In the genomic region with DNA sequence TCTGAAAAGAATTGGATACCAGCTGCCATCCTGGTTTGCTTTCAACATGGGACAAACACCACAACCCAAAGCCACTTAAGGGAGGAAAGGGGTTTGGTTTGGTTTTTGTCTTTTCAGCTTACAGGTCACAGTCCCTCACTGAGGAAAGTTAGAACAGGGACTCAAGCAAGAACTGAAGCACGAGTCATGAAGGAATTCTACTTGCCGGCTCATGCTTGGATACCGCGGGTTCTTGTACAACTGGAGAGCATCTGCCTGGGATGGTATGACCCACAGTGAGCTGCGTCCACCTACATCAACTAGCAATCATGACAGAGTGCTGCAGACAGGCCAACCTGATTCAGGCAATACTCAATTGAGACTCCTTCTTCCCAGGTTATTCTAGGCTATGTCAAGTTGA, we compare ENCODE assay signal across 26 mouse cellular contexts. TPM values are rescaled to one million over a fixed set of nuclear protein-coding genes. Genes with fewer than 3 reads are reported as not detected.
DNase-seq lines count a peak whose midpoint lies in the region; ATAC-seq and TF ChIP-seq lines count a peak whose summit lies in the region.
"Had no signal": no experiment of that assay in that cellular context is flagged by ENCODE, and none has a peak within 500 bp of the region (broad histone marks: within the 10 kb centered on the region; RNA-seq: fewer than 3 reads in every experiment).

No protein-coding gene starts in this region.

- no peak overlapping the region for H3K9ac ChIP-seq in heart, embryonic 12.5 days
- no peak overlapping the region for H3K9ac ChIP-seq in liver, embryonic 13.5 days
- H3K9ac ChIP-seq: forebrain, embryonic 13.5 days; forebrain, postnatal 0 days; heart, embryonic 15.5 days; hindbrain, embryonic 13.5 days; intestine, embryonic 15.5 days had no signal

- H3K9me3 ChIP-seq in heart, embryonic 12.5 days (replicated peaks): peaks cover 5% of the 10 kb centered on the region
- no peaks in the 10 kb centered on the region for H3K9me3 ChIP-seq in liver, embryonic 13.5 days (replicated peaks)
- H3K9me3 ChIP-seq: hindbrain, embryonic 13.5 days had no signal

- 0 out of 2 replicates have a peak overlapping the region, but pooled peaks have one; percentile 16 for H3K27ac ChIP-seq in heart, embryonic 12.5 days (ENCODE audit: poor library complexity, severe bottlenecking)
- H3K27ac ChIP-seq in liver, embryonic 13.5 days: 0 out of 2 replicates have a peak overlapping the region, but pooled peaks have one; percentile 0
- 0 out of 2 replicates have a peak overlapping the region, but pooled peaks have one; percentile 13 for H3K27ac ChIP-seq in testis, adult 2 months (ENCODE audit: control insufficient read depth, insufficient read depth, low read depth, low read length)
- H3K27ac ChIP-seq: forebrain, embryonic 10.5 days; forebrain, embryonic 13.5 days; gastrocnemius, adult 2 months; heart, adult 2 months; heart, embryonic 15.5 days; hindbrain, embryonic 10.5 days; hindbrain, embryonic 13.5 days; intestine, embryonic 15.5 days had no signal

- no peaks in the 10 kb centered on the region for H3K27me3 ChIP-seq in heart, embryonic 12.5 days (replicated peaks)
- no peaks in the 10 kb centered on the region for H3K27me3 ChIP-seq in liver, embryonic 13.5 days
- H3K27me3 ChIP-seq in testis, adult 2 months (ENCODE audit: control insufficient read depth, insufficient read depth, low read length): no peaks in the 10 kb centered on the region
- H3K27me3 ChIP-seq: forebrain, embryonic 13.5 days; heart, embryonic 15.5 days; hindbrain, embryonic 13.5 days; intestine, embryonic 15.5 days; Patski had no signal

- TF ChIP-seq CTCF in testis, adult 2 months (IDR thresholded peaks at IDR 0.05; ENCODE audit: control insufficient read depth, insufficient read depth, insufficient replicate concordance, low read depth, low read length): no peak

- no peak overlapping the region for H3K4me3 ChIP-seq in heart, embryonic 12.5 days
- no peak overlapping the region for H3K4me3 ChIP-seq in liver, embryonic 13.5 days (replicated peaks)
- H3K4me3 ChIP-seq in testis, adult 2 months (ENCODE audit: control insufficient read depth, low read depth, low read length): no peak overlapping the region
- H3K4me3 ChIP-seq: forebrain, embryonic 10.5 days; forebrain, embryonic 13.5 days; gastrocnemius, adult 2 months; heart, adult 2 months; heart, embryonic 15.5 days; hindbrain, embryonic 10.5 days; hindbrain, embryonic 13.5 days; intestine, embryonic 15.5 days had no signal

- DNase-seq in heart, adult 11 months: peak; percentile 69
- no peak for DNase-seq in heart, postnatal 10 days
- DNase-seq in heart, postnatal 25 days (ENCODE audit: low spot score): no peak
- no peak for DNase-seq in liver, embryonic 13.5 days
- no peak for DNase-seq in liver
- DNase-seq in testis, postnatal 14 days (ENCODE audit: low spot score): no peak
- DNase-seq: adrenal gland, postnatal 10 days; adrenal gland, postnatal 36 days; cerebellum, adult 18-20 months; cerebellum, adult 9-10 months; cerebellum, postnatal 14 days; forebrain, postnatal 0 days; gastrocnemius, adult 2 months; gastrocnemius, postnatal 14 days; heart, adult 2 months; heart, postnatal 14 days had no signal

- H3K4me2 ChIP-seq in heart, embryonic 12.5 days: no peak overlapping the region
- no peak overlapping the region for H3K4me2 ChIP-seq in liver, embryonic 13.5 days
- H3K4me2 ChIP-seq: forebrain, embryonic 13.5 days; heart, embryonic 15.5 days; hindbrain, embryonic 13.5 days; intestine, embryonic 15.5 days had no signal

- WGBS in heart, embryonic 12.5 days: 81% methylated on average over 5 of the region's 5 CpGs
- WGBS in liver, embryonic 13.5 days (ENCODE audit: insufficient replicate concordance): 81% methylated on average over 5 of the region's 5 CpGs

- peaks cover 29% of the 10 kb centered on the region for H3K4me1 ChIP-seq in heart, embryonic 12.5 days (replicated peaks)
- H3K4me1 ChIP-seq in liver, embryonic 13.5 days (replicated peaks): peaks cover 10% of the 10 kb centered on the region
- H3K4me1 ChIP-seq in testis, adult 2 months (ENCODE audit: control insufficient read depth, insufficient read depth, low read length): no peaks in the 10 kb centered on the region
- H3K4me1 ChIP-seq: forebrain, embryonic 13.5 days; hindbrain, embryonic 10.5 days; hindbrain, embryonic 13.5 days had no signal

- ATAC-seq in heart, embryonic 12.5 days (ENCODE audit: insufficient number of reproducible peaks, low FRiP score): no peak
- no peak for ATAC-seq in liver, embryonic 13.5 days (ENCODE audit: low read depth)
- ATAC-seq: forebrain, embryonic 13.5 days; forebrain, postnatal 0 days; hindbrain, embryonic 16.5 days; intestine, embryonic 15.5 days; Patski had no signal

- H3K36me3 ChIP-seq in heart, embryonic 12.5 days: peaks cover 16% of the 10 kb centered on the region
- H3K36me3 ChIP-seq in liver, embryonic 13.5 days: peaks cover 19% of the 10 kb centered on the region
- H3K36me3 ChIP-seq in testis, adult 2 months (ENCODE audit: control insufficient read depth, insufficient read depth, low read length): no peaks in the 10 kb centered on the region

- no peak for TF ChIP-seq POLR2A in testis, adult 2 months (IDR thresholded peaks at IDR 0.05; ENCODE audit: control insufficient read depth, low read depth, low read length)

- intact Hi-C loops in heart, postnatal 10 days (cut with DNase I): no loop called here
- intact Hi-C loops in heart, postnatal 25 days (cut with DNase I): no loop called here

RNA-seq across cellular contexts. Expression of a gene that starts 16.6 kb away (rescaled TPM):
- total RNA-seq in heart, postnatal 10 days (2021): 100 to 1,000 TPM; 113 to 126 TPM
- polyA plus RNA-seq in heart, embryonic 12.5 days (2016; fragmentation: Nextera tagmentation; extraction: Ambion mirVana): 372 and 391 TPM in 2 replicates
- total RNA-seq in heart, postnatal 25 days (2021): 10 to 100 TPM; 64.6 to 73.5 TPM
- polyA plus RNA-seq in liver, embryonic 13.5 days (2015; fragmentation: Nextera tagmentation; extraction: Ambion mirVana): 285 and 331 TPM in 2 replicates
- 6.7 and 8.2 TPM in 2 replicates for polyA plus RNA-seq in testis, adult 2 months (2012; rRNA removed)

RNA-seq across cellular contexts. Expression of a gene that starts 17.0 kb away (rescaled TPM):
- total RNA-seq in heart, postnatal 10 days (2021): 100 to 1,000 TPM; 510 to 554 TPM
- polyA plus RNA-seq in heart, embryonic 12.5 days (2016; fragmentation: Nextera tagmentation; extraction: Ambion mirVana): 1,461 and 1,470 TPM in 2 replicates
- total RNA-seq in heart, postnatal 25 days (2021): 100 to 1,000 TPM; 387 to 461 TPM
- polyA plus RNA-seq in liver, embryonic 13.5 days (2015; fragmentation: Nextera tagmentation; extraction: Ambion mirVana): 966 and 1,238 TPM in 2 replicates
- polyA plus RNA-seq in testis, adult 2 months (2012; rRNA removed): 115 and 158 TPM in 2 replicates

RNA-seq across cellular contexts. Expression of a gene that starts 37.0 kb away (rescaled TPM):
- total RNA-seq in heart, postnatal 10 days (2021): 10 to 100 TPM; 10.8 to 14.7 TPM
- polyA plus RNA-seq in heart, embryonic 12.5 days (2016; fragmentation: Nextera tagmentation; extraction: Ambion mirVana): 21.4 and 23.7 TPM in 2 replicates
- total RNA-seq in heart, postnatal 25 days (2021): 10 to 100 TPM; 10.2 to 11.3 TPM
- polyA plus RNA-seq in liver, embryonic 13.5 days (2015; fragmentation: Nextera tagmentation; extraction: Ambion mirVana): 5.0 and 6.7 TPM in 2 replicates
- 1.5 and 1.7 TPM in 2 replicates for polyA plus RNA-seq in testis, adult 2 months (2012; rRNA removed)

RNA-seq across cellular contexts. Expression of a gene that starts 54.3 kb away (rescaled TPM):
- total RNA-seq in heart, postnatal 10 days (2021): 1 to 10 TPM in 1 of 2 experiments, under 1 TPM in 1; 0.36 to 1.4 TPM
- 5.3 and 5.4 TPM in 2 replicates for polyA plus RNA-seq in heart, embryonic 12.5 days (2016; fragmentation: Nextera tagmentation; extraction: Ambion mirVana)
- under 1 TPM; 0.31 to 0.53 TPM for total RNA-seq in heart, postnatal 25 days (2021)
- 0.13 and 0.22 TPM in 2 replicates for polyA plus RNA-seq in liver, embryonic 13.5 days (2015; fragmentation: Nextera tagmentation; extraction: Ambion mirVana)
- 0.76 and 1.1 TPM in 2 replicates for polyA plus RNA-seq in testis, adult 2 months (2012; rRNA removed)
- total RNA-seq: gastrocnemius, adult 2 months had no signal

Comparison
In these comparisons a context has a peak if more than half of its experiments do, and no peak if none do; other contexts are left out.
1. RNA of a gene that starts 16.6 kb away (polyA plus RNA-seq): 372 to 391 TPM in heart, embryonic 12.5 days and 285 to 331 TPM in liver, embryonic 13.5 days; 6.7 to 8.2 TPM in testis, adult 2 months; every median in the first group is over 10 times any median in the second.
2. Peak in every context shown above with its lines, with median percentiles within 50 percentile points of each other: H3K27ac ChIP-seq.